Mouse (Mus musculus): Measurements from ENCODE around the gene Gm6370.

DNA sequence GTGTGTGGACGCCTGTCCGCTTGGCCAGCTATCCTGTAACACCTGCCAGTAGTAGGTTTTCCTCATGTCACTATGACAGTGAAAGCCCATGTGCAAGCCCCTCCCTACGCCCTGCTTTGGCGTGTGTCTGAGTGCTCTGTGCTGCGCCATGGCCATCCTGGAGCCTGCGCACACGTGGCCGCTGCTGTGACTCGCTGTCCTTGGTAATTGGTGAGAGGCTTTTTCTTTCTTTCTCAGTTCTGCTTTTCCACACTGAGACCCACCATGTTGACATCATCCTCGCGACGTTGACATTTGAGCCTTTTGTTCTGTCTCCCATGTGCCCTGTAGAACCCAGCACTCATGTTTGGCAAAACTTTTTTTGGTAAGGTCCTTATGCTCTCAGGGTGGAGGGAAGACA lies 19.3 kb upstream of the Gm6370 start:
- TF ChIP-seq POLR2A (IDR thresholded peaks at IDR 0.05; ENCODE audit: borderline replicate concordance, low read depth, low read length): no peak
- no peak for TF ChIP-seq CTCF (IDR thresholded peaks at IDR 0.05; ENCODE audit: low read depth, low read length)

All from bone marrow macrophage, adult 2 months (primary cell).